Mouse (Mus musculus) MEL (cell line): ENCODE measurements around the gene Elob. TPM values are rescaled to one million over a fixed set of nuclear protein-coding genes. Genes with fewer than 3 reads are reported as not detected.

ENCODE experiments used
- DNase-seq: peaks from one replicate; pipeline ENCODE4 v3.0.0; 2011; ENCODE audit warnings: low read depth, low spot score
- H3K27ac ChIP-seq: 2 replicates; pipeline ENCODE4 v1.5.1; 2012; ENCODE audit warnings: low read depth, mild to moderate bottlenecking, control low read depth, low read length, moderate library complexity; ENCODE audit not compliant: control insufficient read depth
- H3K27me3 ChIP-seq, 2 experiments: fragments of 150-350 bp in 1 of 2; sonication (generic) in 1 of 2; 2 replicates each; pipeline ENCODE4 v1.6.1; 2012; ENCODE audit warnings: low read length in 2 of 2, mild to moderate bottlenecking in 2 of 2, improper control_type of control experiment in 1 of 2, moderate library complexity in 1 of 2; ENCODE audit not compliant: insufficient read depth in 2 of 2, control insufficient read depth in 1 of 2
- H3K36me3 ChIP-seq, 2 experiments: 2 replicates each; pipeline ENCODE4 v1.6.1; 2012 to 2014; ENCODE audit warnings: low read length in 2 of 2, improper control_type of control experiment in 1 of 2, inconsistent platforms in 1 of 2, mild to moderate bottlenecking in 1 of 2; ENCODE audit not compliant: insufficient read depth in 2 of 2, control insufficient read depth in 1 of 2
- H3K4me1 ChIP-seq, 2 experiments: fragments of 150-350 bp in 1 of 2; sonication (generic) in 1 of 2; 2 replicates each; pipeline ENCODE4 v1.6.1; 2012; ENCODE audit warnings: low read length in 2 of 2, improper control_type of control experiment in 1 of 2, mild to moderate bottlenecking in 1 of 2; ENCODE audit not compliant: insufficient read depth in 2 of 2, control insufficient read depth in 1 of 2
- H3K4me3 ChIP-seq, 2 experiments: fragments of 150-350 bp in 1 of 2; sonication (generic) in 1 of 2; 2 replicates each; pipeline ENCODE4 v1.5.1; 2012; ENCODE audit warnings: low read depth in 2 of 2, low read length in 2 of 2, mild to moderate bottlenecking in 2 of 2, moderate library complexity in 2 of 2, control low read depth in 1 of 2, improper control_type of control experiment in 1 of 2; ENCODE audit not compliant: control insufficient read depth in 1 of 2, insufficient read depth in 1 of 2
- H3K79me2 ChIP-seq: 2 replicates; pipeline ENCODE4 v1.6.1; 2012; ENCODE audit warnings: mild to moderate bottlenecking, low read length, moderate library complexity; ENCODE audit not compliant: control insufficient read depth, poor library complexity, insufficient read depth
- H3K9ac ChIP-seq: 2 replicates; pipeline ENCODE4 v1.6.1; 2012; ENCODE audit warnings: low read depth, mild to moderate bottlenecking, control low read depth, low read length, moderate library complexity; ENCODE audit not compliant: control insufficient read depth, poor library complexity, severe bottlenecking
- H3K9me3 ChIP-seq: fragments of 150-350 bp; sonication (generic); replicated peaks from 2 replicates; pipeline ENCODE4 v1.6.1; 2012; ENCODE audit warnings: mild to moderate bottlenecking, low read length, improper control_type of control experiment, moderate library complexity; ENCODE audit not compliant: insufficient read depth
- BHLHE40 ChIP-seq: IDR thresholded peaks from 2 replicates; pipeline ENCODE4 v1.6.1; 2012; ENCODE audit warnings: low read depth, mild to moderate bottlenecking, inconsistent platforms, low read length, improper control_type of control experiment, borderline replicate concordance
- CHD1 ChIP-seq: IDR thresholded peaks from 2 replicates; pipeline ENCODE4 v1.6.1; 2012; ENCODE audit warnings: low read depth, mild to moderate bottlenecking, inconsistent platforms, low read length, improper control_type of control experiment
- CHD2 ChIP-seq: IDR thresholded peaks from 2 replicates; pipeline ENCODE4 v1.6.1; 2011; ENCODE audit warnings: low read length, improper control_type of control experiment
- E2F4 ChIP-seq: IDR thresholded peaks from 2 replicates; pipeline ENCODE4 v1.6.1; 2011; ENCODE audit warnings: low read depth, low read length, improper control_type of control experiment, borderline replicate concordance
- ELF1 ChIP-seq: IDR thresholded peaks from 2 replicates; pipeline ENCODE4 v1.6.1; 2014; ENCODE audit warnings: low read depth, mild to moderate bottlenecking, inconsistent platforms, low read length, improper control_type of control experiment, moderate library complexity
- GATA1 ChIP-seq: IDR thresholded peaks from 2 replicates; pipeline ENCODE4 v1.6.1; 2011; ENCODE audit warnings: low read depth, low read length, improper control_type of control experiment
- MAZ ChIP-seq: IDR thresholded peaks from 2 replicates; pipeline ENCODE4 v1.6.1; 2012; ENCODE audit warnings: low read depth, mild to moderate bottlenecking, inconsistent platforms, low read length, improper control_type of control experiment
- MXI1 ChIP-seq: IDR thresholded peaks from 2 replicates; pipeline ENCODE4 v1.6.1; 2011; ENCODE audit warnings: mild to moderate bottlenecking, low read depth, low read length, improper control_type of control experiment
- MYB ChIP-seq: IDR thresholded peaks from 2 replicates; pipeline ENCODE4 v1.6.1; 2011; ENCODE audit warnings: mild to moderate bottlenecking, low read depth, low read length, improper control_type of control experiment
- MYC ChIP-seq: IDR thresholded peaks from 2 replicates; pipeline ENCODE4 v1.6.1; 2011; ENCODE audit warnings: low read depth, mild to moderate bottlenecking, low read length, improper control_type of control experiment, moderate library complexity
- NRF1 ChIP-seq: IDR thresholded peaks from 2 replicates; pipeline ENCODE4 v1.6.1; 2014; ENCODE audit warnings: low read depth, mild to moderate bottlenecking, inconsistent platforms, low read length, improper control_type of control experiment, moderate library complexity; ENCODE audit not compliant: poor library complexity, insufficient read depth, severe bottlenecking
- POLR2A ChIP-seq, 2 experiments: IDR thresholded peaks; 2 replicates each; pipeline ENCODE4 v1.6.1; 2011 to 2012; ENCODE audit warnings: low read length in 2 of 2, mild to moderate bottlenecking in 2 of 2, control low read depth in 1 of 2, improper control_type of control experiment in 1 of 2, low read depth in 1 of 2, moderate library complexity in 1 of 2; ENCODE audit not compliant: control insufficient read depth in 1 of 2, insufficient read depth in 1 of 2, poor library complexity in 1 of 2
- RCOR1 ChIP-seq: IDR thresholded peaks from 2 replicates; pipeline ENCODE4 v1.6.1; 2012; ENCODE audit warnings: low read depth, mild to moderate bottlenecking, inconsistent platforms, low read length, improper control_type of control experiment
- SIN3A ChIP-seq: IDR thresholded peaks from 2 replicates; pipeline ENCODE4 v1.6.1; 2012; ENCODE audit warnings: low read length, improper control_type of control experiment, inconsistent platforms
- SMC3 ChIP-seq: IDR thresholded peaks from 2 replicates; pipeline ENCODE4 v1.6.1; 2011; ENCODE audit warnings: low read depth, low read length, improper control_type of control experiment
- TAL1 ChIP-seq: IDR thresholded peaks from 2 replicates; pipeline ENCODE4 v1.6.1; 2012; ENCODE audit warnings: mild to moderate bottlenecking, inconsistent platforms, low read length, moderate library complexity, mixed read lengths
- TCF12 ChIP-seq: IDR thresholded peaks from 2 replicates; pipeline ENCODE4 v1.6.1; 2014; ENCODE audit warnings: low read depth, mild to moderate bottlenecking, inconsistent platforms, low read length, improper control_type of control experiment, moderate library complexity
- USF1 ChIP-seq: IDR thresholded peaks from 2 replicates; pipeline ENCODE4 v1.6.1; 2014; ENCODE audit warnings: low read depth, mild to moderate bottlenecking, inconsistent platforms, low read length, improper control_type of control experiment, moderate library complexity
- USF2 ChIP-seq, 2 experiments: IDR thresholded peaks; 2 replicates each; pipeline ENCODE4 v1.6.1; 2011 to 2012; ENCODE audit warnings: improper control_type of control experiment in 2 of 2, low read length in 2 of 2, borderline replicate concordance in 1 of 2, inconsistent platforms in 1 of 2, low read depth in 1 of 2, mild to moderate bottlenecking in 1 of 2; ENCODE audit not compliant: insufficient read depth in 1 of 2
- ZKSCAN1 ChIP-seq: IDR thresholded peaks from 2 replicates; pipeline ENCODE4 v1.6.1; 2012; ENCODE audit warnings: low read depth, mild to moderate bottlenecking, inconsistent platforms, low read length, improper control_type of control experiment, moderate library complexity
- ZMIZ1 ChIP-seq: IDR thresholded peaks from 2 replicates; pipeline ENCODE4 v1.6.1; 2012; ENCODE audit warnings: low read depth, mild to moderate bottlenecking, inconsistent platforms, low read length, improper control_type of control experiment, moderate library complexity
- ZNF384 ChIP-seq: IDR thresholded peaks from 2 replicates; pipeline ENCODE4 v1.6.1; 2012; ENCODE audit warnings: low read depth, mild to moderate bottlenecking, inconsistent platforms, low read length, improper control_type of control experiment
- polyA plus RNA-seq, 2 experiments: library from polyadenylated mRNA; stranded (reverse) in 1 of 2; unstranded in 1 of 2; fragments of >175 nt in 1 of 2; fragments of >200 nt in 1 of 2; gene quantifications; 2 replicates each; pipeline versions ENCODE4 v1.2.1 to v1.2.4; 2012; ENCODE audit warnings: low replicate concordance in 2 of 2, low read depth in 1 of 2; ENCODE audit not compliant: insufficient read length in 2 of 2, insufficient read depth in 1 of 2, missing spikeins in 1 of 2
- total RNA-seq: library from RNA; depleted of rRNA; stranded (reverse); fragments of 300-350 nt; gene quantifications from 2 replicates; pipeline ENCODE4 v1.2.3, GENCODE M21; 2012

The Elob gene
- total and polyA plus RNA-seq, 3 experiments, result 453 to 609 TPM; not detected in 1

- DNase-seq, result peak; percentile 21
- H3K36me3 ChIP-seq, result peaks cover 7 to 22% of the 10 kb centered on the region in 2 experiments
- H3K9ac ChIP-seq, result no peak overlapping the region
- no peaks in the 10 kb centered on the region for H3K9me3 ChIP-seq
- no peaks in the 10 kb centered on the region for H3K4me1 ChIP-seq
- H3K27me3 ChIP-seq, result no peaks in the 10 kb centered on the region
- H3K79me2 ChIP-seq, result peaks cover 4% of the 10 kb centered on the region; the same call in 1 of the 2 replicates
- no peak overlapping the region for H3K4me3 ChIP-seq
- no peak overlapping the region for H3K27ac ChIP-seq
- TF ChIP-seq TCF12 (no peak), GATA1 (no peak), ZKSCAN1 (no peak), MAZ (no peak), MXI1 (no peak), ELF1 (no peak), TAL1 (no peak)
These were observed 6.8 kb downstream of the Elob start for GRCm38 (mm10) chr17:23822094-23822493.

DNA sequence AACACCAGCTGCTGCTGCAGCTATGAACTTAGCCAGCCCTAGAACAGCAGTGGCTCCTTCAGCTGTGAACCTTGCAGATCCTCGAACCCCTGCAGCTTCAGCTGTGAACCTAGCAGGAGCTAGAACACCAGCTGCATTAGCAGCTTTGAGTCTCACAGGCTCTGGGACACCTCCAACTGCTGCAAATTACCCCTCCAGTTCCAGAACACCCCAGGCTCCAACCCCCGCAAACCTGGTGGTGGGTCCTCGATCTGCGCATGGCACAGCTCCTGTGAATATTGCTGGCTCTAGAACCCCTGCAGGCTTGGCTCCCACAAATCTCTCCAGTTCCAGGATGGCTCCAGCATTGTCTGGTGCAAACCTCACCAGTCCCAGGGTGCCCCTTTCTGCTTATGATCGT lies 8.2 kb downstream of the Elob start:
- Histone ChIP-seq H3K27me3 (no peaks in the 10 kb centered on the region), H3K9me3 (no peaks in the 10 kb centered on the region), H3K9ac (no peak overlapping the region), H3K27ac (no peak overlapping the region), H3K36me3 (peaks cover 2 to 32% of the 10 kb centered on the region in 2 experiments; a peak in 2 of 4 replicates), H3K4me1 (no peaks in the 10 kb centered on the region), H3K4me3 (no peak overlapping the region), H3K79me2 (peaks cover 2% of the 10 kb centered on the region; the same call in 1 of the 2 replicates)
- no peak for TF ChIP-seq CHD2
- no peak for TF ChIP-seq USF2 (IDR thresholded peaks at IDR 0.05; ENCODE audit: borderline replicate concordance in 1 of 2, insufficient read depth in 1 of 2, low read depth in 1 of 2, low read length in 2 of 2)
- peak in 1 of 2 experiments; percentile 28; a peak in 2 of 4 replicates for TF ChIP-seq POLR2A (IDR thresholded peaks at IDR 0.05; ENCODE audit: control insufficient read depth in 1 of 2, insufficient read depth in 1 of 2, low read depth in 1 of 2, low read length in 2 of 2, poor library complexity in 1 of 2)
- no peak for TF ChIP-seq MYC
- no peak for TF ChIP-seq SIN3A
- TF ChIP-seq TCF12, result no peak
- no peak for TF ChIP-seq RCOR1
- no peak for DNase-seq

- H3K27ac ChIP-seq, result no peak overlapping the region
- TF ChIP-seq ELF1, result no peak
- TF ChIP-seq SIN3A, result no peak
- TF ChIP-seq MYB, result no peak
- TF ChIP-seq SMC3, result no peak
- no peak for TF ChIP-seq CHD1
- no peak for TF ChIP-seq NRF1
- no peak for TF ChIP-seq MXI1
- TF ChIP-seq ZNF384, result no peak
- no peak for TF ChIP-seq ZMIZ1
- TF ChIP-seq BHLHE40, result no peak
- no peak for TF ChIP-seq E2F4
- TF ChIP-seq USF1, result no peak
- H3K36me3 ChIP-seq, result peaks cover 0 to 43% of the 10 kb centered on the region in 2 experiments; a peak in 2 of 4 replicates
- no peaks in the 10 kb centered on the region for H3K4me1 ChIP-seq
- no peaks in the 10 kb centered on the region for H3K27me3 ChIP-seq
- peaks cover 2% of the 10 kb centered on the region; the same call in 1 of the 2 replicates for H3K79me2 ChIP-seq
- H3K4me3 ChIP-seq, result no peak overlapping the region
- H3K9ac ChIP-seq, result no peak overlapping the region
- no peaks in the 10 kb centered on the region for H3K9me3 ChIP-seq
- no peak for DNase-seq
These were observed 9.7 kb downstream of the Elob start for GRCm38 (mm10) chr17:23819235-23819634.
